Mouse (Mus musculus) thymus, adult 2 months (tissue): ENCODE data around the gene Nat8f4.

ENCODE experiments used
- CTCF ChIP-seq: fragments of 200-500 bp; IDR thresholded peaks from 2 replicates; pipeline ENCODE4 v1.5.1; 2012; ENCODE audit warnings: mild to moderate bottlenecking, control low read depth, low read length, moderate library complexity, borderline replicate concordance; ENCODE audit not compliant: control insufficient read depth, poor library complexity, insufficient read depth; ENCODE audit errors: extremely low read depth
- POLR2A ChIP-seq: fragments of 200-500 bp; IDR thresholded peaks from 2 replicates; pipeline ENCODE4 v1.6.1; 2012; ENCODE audit warnings: mild to moderate bottlenecking, low read length, control low read depth, moderate library complexity; ENCODE audit not compliant: control insufficient read depth, poor library complexity, insufficient read depth; ENCODE audit errors: extremely low read depth

DNA sequence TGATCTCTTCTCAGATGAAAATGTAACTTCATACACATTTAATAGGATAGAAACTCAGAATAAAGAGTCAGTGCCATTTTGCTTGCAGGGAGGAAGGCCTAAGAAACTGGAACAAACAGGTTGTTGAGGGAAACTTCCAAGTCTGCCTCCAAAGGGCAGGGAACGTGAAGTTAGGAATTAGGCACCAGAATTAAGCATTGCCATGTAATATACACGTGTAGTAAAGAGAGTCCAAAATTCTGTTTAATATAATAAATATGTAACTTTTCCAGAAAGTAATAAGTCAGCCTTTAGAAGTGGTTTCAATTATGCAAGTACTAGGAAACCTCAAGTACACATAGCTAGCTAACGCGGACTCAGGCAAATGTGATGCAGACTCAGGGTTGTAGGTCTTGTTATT is 14.7 kb upstream of the Nat8f4 start:
- TF ChIP-seq CTCF: no peak
- no peak for TF ChIP-seq POLR2A
